Mouse (Mus musculus) brain, embryonic 18.5 days (tissue): ENCODE measurements around the gene Zbtb25.

Source experiments
- DNase-seq: peaks from one replicate; pipeline ENCODE4 v3.0.0-alpha.2; 2012; ENCODE audit warnings: low read depth, low spot score

Zbtb25 gene

GRCm38 (mm10) chr12:76341080-76341479, 28.3 kb downstream of the Zbtb25 start:
- no peak for DNase-seq

DNA sequence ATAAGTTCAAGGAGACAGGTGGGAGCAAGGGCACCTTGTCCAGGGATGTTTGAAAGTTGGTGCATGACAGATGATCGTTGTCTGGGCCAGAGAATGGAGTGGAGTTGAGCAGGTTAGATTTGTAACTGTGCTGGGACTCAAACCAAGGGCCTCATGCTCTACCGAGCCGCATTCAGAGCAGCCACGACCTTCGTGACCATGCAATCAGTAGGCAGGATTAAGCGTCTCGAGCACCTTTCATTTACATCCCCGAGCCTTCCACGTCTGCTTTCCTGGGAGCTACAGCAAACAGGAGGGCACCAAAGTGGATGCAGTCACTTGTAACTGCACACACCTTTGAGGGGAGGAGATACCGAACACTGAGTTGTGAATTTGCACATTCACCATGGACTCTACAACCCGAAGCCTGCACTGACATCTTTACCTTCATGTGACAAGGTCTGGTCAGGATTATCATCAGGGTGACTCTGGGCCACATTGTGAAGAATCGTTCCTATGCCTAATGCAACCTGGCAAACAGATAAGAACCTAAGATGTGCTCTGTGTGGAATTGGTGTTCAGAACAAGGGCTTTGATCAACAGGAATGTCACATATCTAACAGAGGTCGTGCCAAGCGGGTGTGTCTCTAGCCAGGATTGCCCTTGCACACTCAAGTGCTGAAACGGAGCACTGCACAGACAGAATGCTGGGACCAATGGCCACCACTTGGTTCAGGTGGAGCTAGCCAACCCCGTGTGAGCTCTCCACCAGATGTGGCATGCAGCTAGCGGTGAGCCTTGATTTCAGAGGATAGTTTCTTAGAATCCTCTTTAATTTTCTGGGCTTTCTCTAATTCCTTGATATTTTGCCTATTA, 33.1 kb downstream of the Zbtb25 start:
- no peak for DNase-seq

DNA sequence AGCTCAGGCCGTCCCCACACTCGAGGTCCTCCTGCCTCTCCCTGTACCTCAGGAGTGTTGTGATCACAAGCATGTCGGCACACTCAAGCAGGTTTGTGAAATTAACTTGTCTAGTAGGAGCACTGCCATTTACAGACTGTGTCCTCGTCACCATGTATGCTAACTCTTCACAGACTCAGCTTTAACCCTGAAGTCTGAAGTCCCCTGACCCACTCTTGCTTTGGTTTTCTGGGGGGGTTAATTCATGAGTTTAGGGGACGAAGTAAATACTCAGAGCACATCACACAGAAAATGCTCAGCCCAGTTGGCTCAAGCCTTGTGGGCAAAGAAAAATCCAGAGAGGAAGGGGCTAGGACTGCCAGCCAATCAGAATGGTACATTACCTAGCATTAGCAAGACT, 33.8 kb downstream of the Zbtb25 start:
- no peak for DNase-seq

- DNase-seq, result no peak
Observed at GRCm38 (mm10) chr12:76333688-76334087, 35.7 kb downstream of the Zbtb25 start.

DNA sequence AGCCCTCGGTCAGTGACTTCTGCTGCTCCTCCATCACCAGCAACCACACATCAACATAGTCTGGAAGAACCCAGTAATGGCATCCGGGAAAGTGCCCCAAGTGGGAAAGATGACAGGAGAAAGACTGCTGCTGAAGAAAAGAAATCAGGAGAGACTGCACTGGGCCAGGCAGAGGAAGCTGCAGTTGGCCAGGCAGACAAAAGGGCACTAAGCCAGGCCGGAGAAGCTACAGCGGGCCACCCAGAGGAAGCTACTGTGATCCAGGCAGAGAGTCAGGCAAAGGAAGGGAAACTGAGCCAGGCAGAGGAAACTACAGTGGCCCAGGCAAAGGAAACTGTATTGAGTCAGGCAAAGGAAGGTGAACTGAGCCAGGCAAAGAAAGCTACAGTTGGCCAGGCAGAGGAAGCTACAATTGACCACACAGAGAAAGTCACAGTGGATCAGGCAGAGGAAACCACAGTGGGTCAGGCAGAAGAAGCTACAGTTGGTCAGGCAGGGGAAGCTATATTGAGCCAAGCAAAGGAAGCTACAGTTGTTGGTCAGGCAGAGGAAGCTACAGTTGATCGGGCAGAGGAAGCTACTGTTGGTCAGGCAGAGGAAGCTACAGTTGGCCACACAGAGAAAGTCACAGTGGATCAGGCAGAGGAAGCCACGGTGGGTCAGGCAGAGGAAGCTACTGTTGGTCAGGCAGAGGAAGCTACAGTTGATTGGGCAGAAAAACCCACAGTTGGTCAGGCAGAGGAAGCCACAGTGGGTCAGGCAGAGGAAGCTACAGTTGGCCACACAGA, 40.6 kb downstream of the Zbtb25 start:
- no peak for DNase-seq

- DNase-seq, result no peak
Observed at GRCm38 (mm10) chr12:76326437-76327220, 42.8 kb downstream of the Zbtb25 start.

DNA sequence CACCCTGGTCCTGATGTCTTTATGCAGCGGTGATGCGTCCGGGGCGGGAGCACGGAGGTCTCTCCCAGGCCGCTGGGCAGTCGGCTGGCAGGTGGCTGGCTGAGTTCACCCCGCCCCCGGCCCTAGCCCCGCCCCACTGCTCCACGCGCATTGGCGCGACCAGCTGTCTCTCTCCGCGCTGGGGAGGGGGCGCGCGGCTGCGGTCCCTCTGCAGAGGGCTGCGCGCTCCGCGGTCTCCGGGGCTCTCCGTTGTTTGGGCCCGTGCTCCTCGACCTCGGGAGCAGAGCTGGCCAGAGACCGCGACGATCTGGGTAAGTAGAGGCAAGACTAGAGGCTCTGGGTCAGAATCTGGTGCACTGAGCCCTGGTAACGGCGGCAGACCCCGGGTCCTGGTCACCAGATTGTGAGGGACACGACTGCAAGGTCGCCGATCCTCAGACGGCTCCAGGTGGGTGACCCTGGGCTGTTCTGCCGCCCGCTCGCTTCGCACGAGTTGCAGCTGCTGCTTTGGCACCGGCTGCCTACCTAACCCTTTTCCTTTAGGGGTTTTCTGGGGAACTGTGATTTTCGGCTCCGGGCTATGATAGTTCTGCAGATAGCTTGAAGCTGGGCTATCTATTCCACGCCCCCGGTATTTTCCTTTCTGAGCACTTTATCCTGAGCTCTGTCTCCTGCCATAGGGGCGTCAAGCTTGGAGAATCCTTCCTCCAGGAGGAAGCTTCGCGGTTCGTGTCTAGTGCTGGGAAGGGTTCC, 44.5 kb downstream of the Zbtb25 start, which contains the start of gene Akap5:
Gene Akap5, plus strand, starts transcription at position 213 of the 753 bp plus-strand sequence.
- no peak for DNase-seq

GRCm38 (mm10) chr12:76318282-76319212, 50.9 kb downstream of the Zbtb25 start:
- DNase-seq, result no peak

DNA sequence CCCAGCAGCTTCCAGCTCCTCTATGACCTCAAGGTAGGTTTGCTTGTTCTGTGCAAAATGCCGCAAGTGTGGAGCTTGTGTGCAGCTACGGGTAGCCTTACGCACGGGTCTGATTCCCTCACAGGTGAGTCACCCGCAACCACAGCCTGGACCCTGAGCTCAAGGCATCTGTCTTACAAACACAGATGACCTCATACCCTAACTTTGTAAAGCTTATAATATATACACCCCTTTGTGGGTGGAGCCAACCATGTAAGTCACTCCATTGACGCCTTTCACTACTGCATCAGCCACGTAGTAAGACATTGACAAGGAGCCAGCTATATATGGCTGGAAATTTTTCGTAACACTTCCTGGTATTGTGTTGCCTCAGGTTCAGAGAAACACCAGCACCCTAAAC, 57.5 kb downstream of the Zbtb25 start:
- no peak for DNase-seq

DNA sequence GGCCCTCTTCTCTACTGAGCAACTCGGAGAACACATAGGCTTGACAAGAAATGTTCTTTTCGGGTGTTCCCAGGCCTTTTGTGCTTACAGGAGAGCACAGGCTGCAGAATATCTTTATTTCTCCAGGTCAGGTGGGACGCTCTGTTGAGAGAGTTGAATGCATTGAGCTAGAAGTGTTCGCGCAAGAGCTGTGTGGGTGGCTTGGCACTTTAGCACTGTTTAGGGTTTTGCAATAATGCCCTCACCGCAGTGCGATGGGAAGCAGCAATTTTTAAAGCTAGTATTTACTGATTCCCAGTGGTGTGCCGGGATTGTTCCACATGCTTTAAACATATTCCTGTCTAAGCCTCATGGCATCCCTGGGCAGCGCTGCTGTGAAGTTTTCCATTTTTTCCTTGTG, 58.2 kb downstream of the Zbtb25 start:
- DNase-seq, result no peak

- DNase-seq, result no peak
Observed at GRCm38 (mm10) chr12:76310633-76311032, 58.8 kb downstream of the Zbtb25 start.

DNA sequence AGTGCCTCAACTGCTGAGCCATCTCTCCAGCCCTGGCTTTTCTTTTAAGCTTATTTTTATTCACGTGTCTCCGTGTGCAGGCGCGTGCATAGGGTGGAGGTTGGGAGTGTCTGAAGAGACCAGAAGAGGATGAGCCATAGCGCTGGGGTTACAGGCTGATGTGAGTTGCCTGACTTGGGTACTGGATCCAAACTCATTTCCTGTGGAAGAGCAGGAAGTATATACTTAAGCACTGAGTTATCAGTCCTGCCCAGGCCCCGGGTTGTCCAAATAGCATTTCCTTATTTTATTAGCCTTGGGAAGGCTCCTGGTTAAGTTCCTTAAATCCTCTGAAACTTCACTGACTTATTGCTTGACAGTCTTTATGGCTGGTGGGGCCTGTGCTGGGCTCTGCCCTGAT, 59.4 kb downstream of the Zbtb25 start:
- no peak for DNase-seq

- DNase-seq, result no peak
Observed at GRCm38 (mm10) chr12:76308436-76308835, 61.0 kb downstream of the Zbtb25 start.

DNA sequence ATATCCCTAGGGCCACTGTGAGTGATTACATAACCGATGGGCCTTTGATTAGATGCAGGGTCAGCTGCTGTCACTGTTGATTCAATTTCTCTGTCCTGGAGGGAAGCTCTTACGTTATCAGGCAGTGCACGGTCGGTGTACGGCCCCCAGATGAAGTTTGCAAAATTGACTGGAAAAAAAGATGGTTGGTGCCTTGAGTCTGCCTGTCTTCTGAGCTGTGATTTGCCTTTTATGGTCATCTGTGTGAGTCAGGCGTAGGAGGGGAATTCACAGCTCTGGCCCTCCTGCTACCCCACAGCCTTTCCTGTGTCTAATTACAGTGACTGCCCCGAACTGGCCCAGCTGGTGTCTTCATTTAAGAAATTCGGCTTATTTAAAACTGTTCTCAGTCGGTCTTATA, 61.4 kb downstream of the Zbtb25 start:
- no peak for DNase-seq

GRCm38 (mm10) chr12:76306852-76307561, 62.4 kb downstream of the Zbtb25 start:
- no peak for DNase-seq

DNA sequence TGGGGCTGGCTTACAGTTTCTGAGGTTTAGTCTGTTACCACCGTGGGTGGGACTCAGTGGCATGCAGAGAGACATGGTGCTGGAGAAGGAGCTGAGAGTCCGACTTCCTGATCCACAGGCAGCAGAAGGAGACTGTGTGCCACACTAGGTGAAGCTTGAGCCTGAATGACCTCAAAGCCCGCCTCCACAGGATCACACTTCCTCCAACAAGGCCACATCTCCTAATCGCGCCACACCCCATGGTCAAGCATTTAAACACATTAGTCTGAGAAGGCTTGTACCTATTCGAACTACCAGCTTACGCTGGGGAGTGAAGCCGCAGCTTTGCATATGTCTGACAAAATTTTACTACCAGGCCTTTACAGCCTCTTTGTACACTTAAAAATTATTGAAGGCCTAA, 64.3 kb downstream of the Zbtb25 start:
- DNase-seq, result no peak

DNA sequence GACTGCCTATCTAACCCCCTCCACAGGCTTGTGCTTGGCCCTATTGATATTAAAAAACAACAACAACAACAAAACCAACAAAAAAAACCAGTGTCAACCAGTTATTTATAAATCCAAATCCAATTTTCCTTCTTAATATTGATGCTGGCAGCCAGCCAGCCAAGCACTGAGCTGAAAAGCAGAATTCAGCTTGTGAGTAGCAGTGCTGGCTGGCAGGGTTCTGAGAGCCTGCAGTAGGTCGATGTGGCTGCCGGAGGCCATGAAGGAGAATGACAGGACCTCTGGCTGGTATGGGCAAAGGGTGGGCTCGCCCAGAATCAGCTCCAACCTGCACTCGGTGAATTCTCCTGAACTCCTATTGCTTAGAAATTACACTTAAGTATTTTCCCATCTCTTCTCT, 65.2 kb downstream of the Zbtb25 start:
- no peak for DNase-seq

DNA sequence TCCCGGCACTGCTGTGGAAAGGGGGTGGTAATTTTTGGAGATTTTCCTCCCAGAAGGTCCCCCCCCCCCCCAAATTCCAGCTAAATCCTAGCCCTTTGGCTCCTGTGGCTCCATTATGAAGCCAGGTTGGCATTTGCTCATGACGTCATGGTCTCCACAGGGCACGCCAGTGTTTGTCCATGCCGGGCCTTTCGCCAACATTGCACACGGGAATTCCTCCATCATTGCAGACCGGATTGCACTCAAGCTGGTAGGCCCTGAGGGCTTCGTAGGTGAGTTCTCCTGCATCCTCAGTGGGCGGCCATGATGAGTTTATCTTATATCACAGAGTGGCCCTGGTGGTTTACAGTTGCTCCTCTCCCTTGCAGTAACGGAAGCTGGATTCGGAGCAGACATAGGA, 65.9 kb downstream of the Zbtb25 start:
- DNase-seq, result no peak

- no peak for DNase-seq
Observed at GRCm38 (mm10) chr12:76300367-76300766, 69.0 kb downstream of the Zbtb25 start.
